Mouse (Mus musculus): ENCODE measurements around the gene Gm10134. TPM values are rescaled to one million over a fixed set of nuclear protein-coding genes. Genes with fewer than 3 reads are reported as not detected.

Gm10134 gene
- total RNA-seq, 2 experiments from 2014 or later = 2.6 to 3.3 TPM

Other genes starting within 250 kb of the Gm10134 start
- gene Ppp1r26, start 59.3 kb upstream of the Gm10134 start, total RNA-seq (2021) = 1 to 10 TPM; 5.1 to 5.6 TPM
- gene 1700007K13Rik, start 39.8 kb upstream of the Gm10134 start, total RNA-seq (2021) = not detected
- gene Mrps2, start 38.0 kb upstream of the Gm10134 start, total RNA-seq (2021) = 10 to 100 TPM; 51.1 to 56.2 TPM
- gene Gbgt1, start 9.2 kb upstream of the Gm10134 start, total RNA-seq (2021) = 1 to 10 TPM; 3.7 to 4.3 TPM
- 10 to 100 TPM; 23.3 to 27.9 TPM for gene Ralgds, start 7.0 kb downstream of the Gm10134 start, total RNA-seq (2021)
- not detected for gene Cel, start 57.3 kb downstream of the Gm10134 start, total RNA-seq (2021)
- 10 to 100 TPM; 17.5 to 19.5 TPM for gene Gtf3c5, start 77.7 kb downstream of the Gm10134 start, total RNA-seq (2021)
- not detected for gene Gfi1b, start 115.9 kb downstream of the Gm10134 start, total RNA-seq (2021)
- 10 to 100 TPM; 17.6 to 19.6 TPM for gene Tsc1, start 135.1 kb downstream of the Gm10134 start, total RNA-seq (2021)
- gene Spaca9, start 193.6 kb downstream of the Gm10134 start, total RNA-seq (2021) = under 1 TPM; 0.53 to 0.59 TPM
- gene Ak8, start 194.1 kb downstream of the Gm10134 start, total RNA-seq (2021) = under 1 TPM; 0.63 to 0.82 TPM

All from adrenal gland, postnatal 36 days (tissue).